Mouse (Mus musculus): ENCODE results near the gene Bri3bp.
"Not testable (repeated sequence)": the region's sequence is repeated elsewhere in the genome, so short reads cannot be mapped to it uniquely, and the experiment has no call there.

Bri3bp gene

DNA sequence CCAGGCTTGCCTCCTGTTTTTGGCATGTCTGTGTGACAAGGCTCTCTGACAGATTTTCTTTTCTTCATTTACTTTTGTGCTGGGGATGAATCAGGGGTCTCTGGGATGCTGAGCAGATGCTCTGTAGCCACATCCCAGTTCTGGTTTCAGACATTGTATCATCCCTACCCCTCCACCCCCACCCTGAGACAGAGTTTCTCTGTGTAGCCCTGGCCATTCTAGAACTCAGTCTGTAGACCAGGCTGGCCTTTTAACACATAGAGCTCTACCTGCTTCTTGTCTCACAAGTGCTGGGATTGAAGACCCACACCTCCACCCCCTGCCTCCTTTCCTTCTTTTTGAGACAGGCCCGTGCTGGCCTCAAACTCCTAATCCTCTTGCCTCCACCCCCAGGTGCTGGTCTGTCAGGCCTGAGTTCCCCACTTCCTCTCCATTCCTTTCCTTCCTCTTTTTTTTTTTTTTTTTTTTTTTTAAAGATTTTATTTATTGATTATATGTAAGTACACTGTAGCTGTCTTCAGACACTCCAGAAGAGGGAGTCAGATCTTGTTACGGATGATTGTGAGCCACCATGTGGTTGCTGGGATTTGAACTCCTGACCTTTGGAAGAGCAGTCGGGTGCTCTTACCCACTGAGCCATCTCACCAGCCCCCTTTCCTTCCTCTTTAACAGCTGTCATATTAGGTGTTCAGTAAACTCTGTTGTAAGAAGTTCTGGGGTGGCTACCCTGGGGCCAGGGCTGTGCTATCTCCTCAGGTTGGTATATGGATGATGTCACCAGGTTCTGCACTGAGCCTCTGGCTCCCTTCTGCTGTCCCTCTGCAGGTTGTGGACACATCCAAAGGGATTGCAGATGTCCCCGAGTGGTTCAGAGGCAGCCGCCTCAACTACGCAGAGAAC lies 42.6 kb downstream of the Bri3bp start:
- no peak for DNase-seq (ENCODE audit: low spot score in 2 of 2)

DNA sequence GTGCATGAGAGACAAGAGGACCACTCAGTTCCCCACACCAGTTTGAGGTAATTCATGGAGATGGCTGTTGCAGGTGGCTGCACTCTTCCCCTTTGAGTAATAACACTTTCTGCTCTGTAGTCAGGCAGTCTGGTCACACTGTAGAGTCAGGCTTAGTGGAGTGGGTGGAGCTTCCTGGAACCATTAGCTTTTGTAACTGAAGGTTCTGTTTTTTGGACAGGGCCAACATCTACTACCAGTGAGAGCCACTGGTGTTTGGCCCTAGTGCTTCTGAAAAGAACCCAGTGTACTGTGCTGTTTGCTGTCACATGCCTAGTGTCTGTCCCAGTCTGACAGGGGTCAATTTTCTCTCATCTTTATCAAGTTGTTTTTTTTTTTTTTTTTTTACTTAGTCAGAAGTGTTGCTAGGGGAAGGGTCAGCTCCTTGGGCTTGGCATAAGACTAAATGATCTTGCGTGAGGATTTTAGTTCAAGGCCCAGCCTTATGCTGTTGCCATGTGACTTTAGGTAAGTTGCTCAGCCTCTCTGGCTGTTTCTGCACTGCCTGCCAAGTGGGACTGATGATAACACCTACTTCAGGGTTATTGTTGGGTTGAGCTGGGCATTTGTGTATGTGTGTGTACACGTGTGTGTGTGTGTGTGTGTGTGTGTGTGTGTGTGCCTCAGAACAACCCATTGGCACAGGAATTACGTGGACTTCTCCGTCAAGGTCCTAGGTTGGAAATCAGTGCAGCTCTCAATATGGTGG lies 43.8 kb downstream of the Bri3bp start:
- no peak for DNase-seq (ENCODE audit: low spot score in 2 of 2)

DNA sequence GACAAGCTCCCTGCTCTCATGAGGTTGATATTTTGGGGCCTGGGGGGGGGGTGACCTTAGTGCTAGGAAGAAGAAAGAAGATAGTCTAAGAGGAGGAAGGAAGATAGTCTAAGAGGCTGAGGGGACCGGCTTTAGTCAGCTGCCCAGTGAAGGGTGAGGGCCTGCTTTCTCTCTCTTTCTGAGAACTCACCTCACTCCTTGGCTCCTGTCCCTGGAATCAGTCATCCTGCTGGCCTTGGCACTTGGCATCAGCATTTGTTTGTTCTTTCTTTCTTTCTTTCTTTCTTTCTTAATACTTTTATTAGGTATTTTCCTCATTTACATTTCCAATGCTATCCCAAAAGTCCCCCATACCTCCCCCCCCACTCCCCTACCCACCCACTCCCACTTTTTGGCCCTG lies 44.7 kb downstream of the Bri3bp start:
- no peak for DNase-seq (ENCODE audit: low spot score in 2 of 2)

DNA sequence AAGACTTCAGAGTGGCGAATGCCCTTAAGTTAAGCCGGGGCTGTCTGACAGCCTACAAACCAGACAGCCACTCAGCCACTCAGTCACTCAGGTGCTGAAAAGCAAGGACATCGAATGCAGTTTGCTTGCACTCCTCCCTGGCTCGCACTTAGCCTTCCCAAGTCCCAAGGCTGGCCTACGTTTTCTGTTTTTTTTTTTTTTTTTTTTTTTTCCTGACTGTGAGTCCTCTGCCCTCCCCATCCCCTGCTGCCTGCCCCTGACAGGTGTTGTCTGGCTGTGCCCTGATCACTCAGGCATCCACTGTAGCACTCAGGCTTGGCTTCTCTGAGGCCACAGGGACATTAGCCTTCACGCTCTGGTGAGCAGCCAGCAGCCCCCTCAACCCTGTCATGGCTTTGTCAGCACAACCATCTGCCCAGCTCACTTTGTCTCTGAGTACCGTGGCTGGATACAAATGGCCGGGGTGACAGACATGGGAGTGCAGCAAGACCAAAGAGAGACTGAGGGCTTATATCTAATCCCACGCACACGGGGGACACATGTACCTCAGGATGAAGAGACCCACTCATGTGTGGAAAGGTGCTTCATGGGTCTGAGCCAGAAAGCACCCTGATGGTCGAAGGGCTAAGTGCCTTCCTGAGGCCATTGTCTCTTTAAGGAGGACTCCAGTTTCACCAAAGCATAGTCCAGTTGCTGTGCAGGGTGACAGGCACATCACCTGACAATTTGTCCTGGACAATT lies 46.2 kb downstream of the Bri3bp start:
- DNase-seq (ENCODE audit: low spot score in 2 of 2), result no peak

DNA sequence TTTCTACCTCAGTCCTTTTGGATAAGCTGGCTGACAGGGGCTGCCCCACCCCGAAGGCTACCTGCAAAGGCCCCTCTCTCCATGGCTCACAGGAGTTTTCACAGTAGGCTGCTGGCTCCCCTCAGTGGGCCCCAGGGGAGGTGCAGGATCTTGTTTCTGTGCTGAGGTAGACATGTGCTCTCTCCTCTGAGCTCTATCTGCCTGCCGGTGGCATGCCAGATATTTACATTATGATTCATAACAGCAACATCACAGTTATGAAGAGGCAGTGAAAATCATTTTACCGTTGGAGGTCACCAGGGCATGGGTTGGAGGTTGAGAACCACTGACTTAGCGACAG lies 46.7 kb downstream of the Bri3bp start:
- peak in 1 of 2 experiments; percentile 26 for DNase-seq (ENCODE audit: low spot score in 2 of 2)

DNA sequence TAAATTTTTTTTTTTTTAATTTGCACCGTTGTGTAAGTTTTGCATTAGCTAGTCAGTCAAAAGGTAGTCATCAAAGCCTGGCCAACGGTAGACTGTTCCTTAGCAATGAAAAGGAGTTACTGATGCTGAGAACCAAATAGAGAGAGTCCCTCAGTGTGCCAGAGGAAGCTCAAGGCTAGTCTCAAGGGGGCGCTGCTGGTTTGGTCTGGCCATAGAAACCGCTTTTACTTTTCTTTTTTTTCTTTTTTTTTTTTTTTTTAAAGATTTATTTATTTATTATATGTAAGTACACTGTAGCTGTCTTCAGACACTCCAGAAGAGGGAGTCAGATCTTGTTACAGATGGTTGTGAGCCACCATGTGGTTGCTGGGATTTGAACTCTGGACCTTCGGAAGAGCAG lies 47.6 kb downstream of the Bri3bp start:
- not testable (repeated sequence) for DNase-seq (ENCODE audit: low spot score in 2 of 2)

DNA sequence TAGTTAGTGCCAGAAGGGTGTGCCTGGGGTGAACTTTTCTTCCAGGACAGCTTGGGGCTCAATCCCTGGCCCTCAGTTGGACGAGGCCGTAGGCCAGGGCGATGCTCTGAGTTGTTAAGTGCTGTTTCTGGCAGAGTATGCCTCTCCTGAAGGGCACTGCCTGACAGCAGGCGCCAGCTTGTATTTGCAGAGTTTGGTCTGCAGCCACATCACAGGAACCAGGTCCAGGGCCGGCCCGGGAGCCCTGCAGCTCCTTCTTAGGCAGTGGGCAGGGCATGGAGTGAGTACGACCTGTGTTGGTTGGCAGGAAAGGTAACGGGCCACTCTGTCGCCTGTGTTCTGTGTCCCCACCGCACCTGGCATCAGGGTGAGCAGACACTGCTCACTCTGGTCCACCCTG lies 49.7 kb downstream of the Bri3bp start:
- DNase-seq (ENCODE audit: low spot score in 2 of 2), result no peak

DNA sequence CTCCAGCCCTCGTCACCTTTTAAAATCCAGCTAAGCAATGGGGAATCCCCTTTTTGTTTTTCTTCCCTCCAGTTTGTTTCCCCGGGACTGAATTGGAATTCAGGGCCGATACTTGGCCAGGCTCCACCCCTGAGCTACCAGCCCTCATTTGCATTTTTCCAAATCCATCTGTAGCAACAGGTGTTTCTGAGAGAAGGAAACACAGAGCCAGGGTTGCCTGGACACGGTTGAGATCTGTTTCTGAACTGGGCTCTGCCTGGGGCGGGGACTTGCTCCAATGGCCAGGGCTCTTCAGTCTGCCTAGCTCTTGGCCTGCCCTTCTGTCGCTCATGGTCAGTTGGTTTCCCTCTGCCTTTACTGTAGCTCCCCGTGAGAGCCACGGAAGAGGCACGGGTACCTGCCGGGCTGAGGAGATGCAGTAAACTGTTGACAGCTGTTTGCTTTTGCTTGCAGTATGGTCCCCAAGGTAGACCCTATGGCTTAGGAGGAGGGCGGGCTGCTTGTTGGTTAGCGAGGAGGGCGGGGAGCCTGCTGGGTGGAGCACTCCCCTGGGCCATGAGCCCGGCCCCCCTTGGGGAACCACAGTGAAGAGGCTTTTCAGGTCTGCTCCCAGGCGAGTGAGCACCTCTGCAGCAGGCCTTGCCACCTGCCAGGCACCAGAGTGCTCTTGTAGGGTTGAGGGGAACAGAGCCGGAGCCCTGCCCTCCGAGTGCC lies 51.2 kb downstream of the Bri3bp start:
- DNase-seq (ENCODE audit: low spot score in 2 of 2), result no peak

DNA sequence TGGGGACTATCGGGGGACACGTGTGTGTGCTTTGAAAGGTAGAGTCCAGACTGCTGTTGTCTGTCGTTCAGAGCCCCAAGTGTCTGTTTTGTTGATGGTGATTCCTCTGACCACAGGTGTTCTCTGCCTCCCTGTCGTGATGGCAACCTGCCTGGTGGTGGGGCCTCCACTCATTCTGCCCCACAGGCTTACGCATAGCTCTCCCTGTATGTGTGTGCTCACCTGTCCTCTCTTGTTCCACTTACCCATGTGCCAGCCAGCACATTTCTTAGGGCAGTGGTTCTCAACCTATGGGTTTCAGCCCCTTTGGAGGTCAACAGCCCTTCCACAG lies 51.7 kb downstream of the Bri3bp start:
- DNase-seq (ENCODE audit: low spot score in 2 of 2), result no peak

DNA sequence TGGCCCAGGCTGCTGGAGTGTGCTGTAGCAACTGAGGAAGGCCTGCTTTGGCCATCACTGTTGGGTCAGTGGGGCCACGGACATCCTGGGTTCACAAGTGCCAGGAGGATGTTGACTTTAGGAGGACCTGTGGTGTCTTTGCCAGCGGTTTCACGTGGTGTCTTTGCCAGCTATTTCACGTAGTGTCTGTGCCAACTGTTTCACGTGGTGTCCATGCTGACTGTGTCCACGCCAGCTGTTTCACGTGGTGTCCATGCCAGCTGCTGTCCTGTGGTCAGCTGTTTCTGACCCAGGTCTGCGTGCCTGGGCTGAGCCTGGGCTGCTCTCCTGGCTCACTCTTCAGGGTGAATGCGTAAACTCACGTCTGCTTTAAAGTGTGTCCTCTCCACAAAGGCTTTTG lies 54.3 kb downstream of the Bri3bp start:
- no peak for DNase-seq (ENCODE audit: low spot score in 2 of 2)

DNA sequence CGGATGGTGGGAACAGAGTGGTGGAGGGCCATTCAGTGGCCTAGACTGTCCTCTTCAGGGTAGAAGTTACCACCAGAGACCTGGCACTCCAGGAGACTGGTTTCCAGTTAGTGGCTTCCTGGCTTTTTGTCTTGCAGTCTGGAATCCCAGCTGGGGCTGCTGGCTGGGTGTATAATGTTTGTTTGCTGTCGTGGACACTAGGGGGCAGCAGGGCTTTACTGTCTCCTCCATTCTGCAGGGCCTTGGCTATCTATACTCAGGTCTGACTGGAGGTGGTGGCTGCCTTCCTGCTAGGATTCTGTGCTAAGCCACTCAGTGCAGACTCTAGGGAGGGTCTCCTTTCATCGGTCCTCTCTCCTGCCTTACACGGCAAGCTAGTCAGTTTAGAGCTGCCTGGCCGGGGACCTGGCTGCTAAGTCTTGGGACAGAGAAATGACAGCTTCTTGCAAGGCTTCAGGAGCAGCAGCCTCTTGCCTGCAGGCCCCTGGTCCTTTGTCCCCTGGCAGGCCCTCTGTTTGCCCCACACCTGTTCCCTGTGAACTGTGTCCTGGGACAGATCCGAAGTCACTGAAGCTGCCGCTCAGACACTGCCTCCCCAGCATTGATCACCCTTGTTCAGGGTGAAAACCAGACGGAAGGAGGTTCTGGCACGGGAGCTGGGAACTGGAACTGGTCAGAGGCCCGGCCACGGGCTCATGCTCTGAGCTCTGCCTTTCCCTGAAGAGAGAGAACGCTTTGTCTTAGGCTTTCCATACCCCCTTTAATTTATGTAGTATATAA lies 56.6 kb downstream of the Bri3bp start:
- DNase-seq (ENCODE audit: low spot score in 2 of 2), result no peak

DNA sequence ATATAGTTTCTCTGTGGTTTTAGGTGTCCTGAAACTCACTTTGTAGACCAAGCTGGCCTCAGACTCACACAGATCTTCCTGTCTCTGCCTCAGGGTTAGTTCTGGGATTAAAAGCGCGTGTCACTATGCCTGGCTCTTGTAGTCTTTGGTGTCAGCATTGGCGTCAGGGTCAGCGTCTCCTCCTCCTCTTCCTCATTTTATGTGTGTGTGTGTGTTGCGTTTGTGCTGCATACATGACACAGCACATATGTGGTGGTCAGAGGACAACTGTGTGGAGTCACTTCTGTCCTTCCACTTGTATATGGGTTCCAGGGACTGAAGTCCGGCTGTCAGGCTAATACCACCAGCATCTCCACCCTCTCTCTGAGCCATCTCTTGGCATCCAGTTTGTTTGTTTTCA lies 60.1 kb downstream of the Bri3bp start:
- no peak for DNase-seq (ENCODE audit: low spot score in 2 of 2)

DNA sequence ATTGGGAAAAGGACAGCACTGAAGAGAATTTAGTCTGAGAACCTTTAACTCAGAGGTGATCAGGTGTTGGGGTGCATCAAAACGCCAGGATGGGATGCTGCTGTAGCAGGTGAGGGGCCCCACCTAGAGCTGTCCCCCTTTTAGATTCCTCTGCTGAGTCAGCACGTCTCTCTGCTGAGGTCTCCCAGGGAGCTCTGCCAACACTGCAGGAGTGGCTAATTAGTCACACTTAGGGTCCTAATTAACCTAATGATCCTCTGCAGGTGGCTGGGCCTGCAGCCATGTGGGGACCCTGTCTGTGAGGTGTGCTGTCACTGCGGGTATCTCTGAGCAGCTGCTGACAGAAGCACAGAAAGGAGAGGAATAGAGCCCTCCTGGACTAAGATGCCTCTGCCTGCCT lies 60.8 kb downstream of the Bri3bp start:
- no peak for DNase-seq (ENCODE audit: low spot score in 2 of 2)

DNA sequence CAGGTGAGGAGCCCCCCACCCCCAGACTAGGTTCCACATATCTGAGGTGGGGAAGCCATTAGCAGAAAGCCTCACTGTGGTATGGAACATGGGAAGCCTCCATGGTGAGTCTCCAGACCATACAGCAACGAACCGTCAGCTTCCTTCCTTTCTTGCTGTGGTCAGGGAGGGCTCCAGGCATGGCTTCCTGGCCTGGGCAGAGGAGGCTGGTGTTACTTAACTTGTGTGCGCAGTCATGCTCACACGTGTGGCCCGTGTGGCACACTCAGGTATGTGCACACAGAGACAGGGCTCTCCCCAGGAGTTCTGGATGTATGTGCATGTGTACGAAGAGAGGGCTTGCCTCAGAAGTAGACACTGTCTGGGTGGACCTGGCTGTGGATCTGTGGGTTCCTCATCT lies 62.3 kb downstream of the Bri3bp start:
- DNase-seq (ENCODE audit: low spot score in 2 of 2), result no peak

DNA sequence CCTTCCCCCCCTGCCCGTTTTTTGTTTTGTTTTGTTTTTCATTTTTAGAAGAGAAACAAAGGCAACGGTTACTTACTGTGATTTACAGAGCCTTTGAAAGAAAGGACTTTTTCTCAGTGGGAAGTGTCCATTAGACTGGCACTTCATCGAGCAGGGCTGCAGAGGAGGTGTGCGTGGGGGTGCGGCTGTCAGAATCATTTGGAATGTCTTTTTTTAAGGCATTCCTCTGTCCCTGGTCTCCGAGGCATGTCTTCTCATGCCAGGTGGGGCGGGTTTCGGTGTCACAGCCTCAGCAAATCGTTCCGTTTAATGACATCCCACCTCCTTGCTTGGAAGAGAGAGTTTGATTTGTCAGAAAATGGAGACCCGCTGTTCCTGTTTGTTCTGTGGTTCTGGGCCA lies 63.3 kb downstream of the Bri3bp start:
- no peak for DNase-seq (ENCODE audit: low spot score in 2 of 2)

DNA sequence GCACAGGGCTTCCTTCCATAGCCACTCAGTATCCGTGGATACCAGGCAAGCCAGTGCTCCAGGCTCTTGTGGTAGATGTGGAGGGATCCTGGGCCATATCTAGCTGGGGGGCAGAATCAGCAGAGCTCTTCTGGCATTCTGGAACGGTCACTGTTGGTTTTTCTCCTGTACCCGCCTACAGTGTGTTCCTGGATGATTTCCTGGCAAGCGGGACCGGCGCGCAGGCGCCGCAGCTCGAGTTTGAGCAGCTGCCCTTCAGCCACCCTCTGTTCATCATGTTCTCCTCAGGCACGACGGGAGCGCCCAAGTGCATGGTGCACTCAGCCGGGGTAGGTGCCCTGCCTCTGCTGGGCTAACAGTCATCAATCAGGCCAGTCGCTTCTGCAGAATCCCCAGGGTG lies 64.6 kb downstream of the Bri3bp start:
- DNase-seq (ENCODE audit: low spot score in 2 of 2), result no peak

DNA sequence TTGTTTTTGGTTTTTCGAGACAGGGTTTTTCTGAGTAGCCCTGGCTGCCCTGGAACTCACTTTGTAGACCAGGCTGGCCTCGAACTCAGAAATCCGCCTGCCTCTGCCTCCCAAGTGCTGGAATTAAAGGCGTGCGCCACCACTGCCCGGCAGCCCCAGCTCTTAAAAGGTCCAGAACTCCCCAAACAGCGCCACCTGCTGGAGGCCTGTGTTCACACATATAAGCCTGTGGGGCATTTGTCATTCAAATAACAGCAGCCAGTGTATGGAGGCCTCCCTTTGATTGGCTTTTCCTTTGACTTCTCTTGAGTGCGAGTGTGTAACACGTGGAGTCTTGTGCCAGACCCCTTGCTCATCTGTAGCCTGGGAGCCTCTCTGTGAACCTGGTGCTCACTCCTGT lies 66.2 kb downstream of the Bri3bp start:
- DNase-seq (ENCODE audit: low spot score in 2 of 2), result no peak

DNA sequence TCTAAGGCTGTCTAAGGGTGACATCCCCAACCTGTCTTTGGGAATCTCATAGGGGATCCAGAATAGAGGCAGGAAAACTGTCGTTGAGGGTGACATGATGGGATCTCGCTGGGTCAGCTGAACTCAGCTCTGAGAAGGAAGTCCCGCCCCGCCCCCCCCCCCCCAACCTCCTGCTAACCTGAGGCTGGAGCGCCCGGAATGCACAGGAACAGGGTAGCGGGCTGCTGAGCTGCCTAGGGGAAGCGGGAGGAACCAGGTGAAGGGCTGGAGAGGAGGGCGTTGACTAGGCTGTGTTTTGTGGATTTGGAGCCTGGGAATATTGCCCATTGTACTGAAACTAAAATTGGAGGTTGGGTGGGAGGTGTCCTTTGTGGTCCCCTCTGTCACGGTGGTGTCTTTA lies 66.6 kb downstream of the Bri3bp start:
- no peak for DNase-seq (ENCODE audit: low spot score in 2 of 2)

DNA sequence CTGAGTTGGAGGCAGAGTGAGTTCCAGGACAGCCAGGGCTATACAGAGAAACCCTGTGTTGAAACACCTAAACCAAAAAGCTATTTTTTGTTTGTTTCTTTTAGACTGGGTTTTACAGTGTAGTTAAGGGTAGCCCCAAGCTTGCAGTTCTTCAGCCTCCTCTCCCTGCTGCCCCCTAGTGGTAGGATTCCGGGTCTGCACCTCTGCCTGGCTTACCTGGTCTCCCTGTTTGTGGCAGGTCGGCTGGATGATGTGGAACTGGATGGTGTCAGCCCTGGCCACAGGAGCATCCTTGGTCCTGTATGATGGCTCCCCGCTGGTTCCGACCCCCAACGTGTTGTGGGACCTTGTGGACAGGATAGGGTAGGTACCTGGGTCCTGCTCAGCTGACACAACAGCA lies 68.2 kb downstream of the Bri3bp start:
- no peak for DNase-seq (ENCODE audit: low spot score in 2 of 2)
